Mouse (Mus musculus) megakaryocyte-erythroid progenitor cell, adult 5-6 weeks (primary cell): Measurements from ENCODE around the gene Rab34. TPM values are rescaled to one million over a fixed set of nuclear protein-coding genes. Genes with fewer than 3 reads are reported as not detected.
"Not testable (repeated sequence)": the region's sequence is repeated elsewhere in the genome, so short reads cannot be mapped to it uniquely, and the experiment has no call there.

Experiments
- ATAC-seq: replicated peaks from 2 replicates; pipeline ENCODE4 v1.8.0; 2016; ENCODE audit warnings: mild to moderate bottlenecking, inconsistent platforms; ENCODE audit not compliant: severe bottlenecking, poor library complexity, low FRiP score, low TSS enrichment
- total RNA-seq, 2 experiments: library from RNA; stranded (forward) in 1 of 2; stranded (reverse) in 1 of 2; fragments of 200-1000, 215-1000 nt in 1 of 2; fragments of >200 nt in 1 of 2; fragmentation: Nextera tagmentation in 1 of 2; gene quantifications; 2 replicates each; pipeline ENCODE4 v1.2.3; 2014 to 2017

The Rab34 gene
- total RNA-seq, 2 experiments from 2014 or later: 4.8 TPM; not detected in 1

- ATAC-seq: peak; percentile 64
Measured at GRCm38 (mm10) chr11:78177903-78178858, 10.0 kb upstream of the Rab34 start.

DNA sequence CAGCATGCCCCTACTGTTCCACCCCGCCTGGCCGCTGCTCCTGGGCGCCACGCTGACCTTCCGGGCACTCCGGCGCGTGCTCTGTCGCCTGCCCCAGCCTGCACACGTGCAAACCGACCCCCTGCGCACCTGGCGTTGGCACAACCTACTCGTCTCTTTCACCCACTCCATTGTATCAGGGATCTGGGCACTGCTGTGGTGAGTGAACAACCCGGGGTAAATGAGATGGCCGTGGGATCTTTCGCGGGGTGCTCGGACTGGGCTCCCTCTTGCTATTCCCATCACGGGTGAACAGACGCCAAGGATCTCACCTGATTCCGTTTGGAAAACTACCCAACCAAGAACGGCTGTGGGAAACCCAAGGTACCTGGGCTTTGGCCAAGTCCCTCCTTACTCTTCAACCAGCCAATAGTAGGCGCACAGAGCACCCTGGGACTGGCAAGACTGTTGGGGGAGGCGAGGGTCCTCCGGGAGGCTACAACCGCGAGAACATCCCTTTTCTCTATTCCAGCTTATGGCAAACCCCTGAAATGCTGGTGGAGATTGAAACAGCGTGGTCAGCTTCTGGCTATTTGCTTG, 9.3 kb upstream of the Rab34 start:
- ATAC-seq: no peak

GRCm38 (mm10) chr11:78179438-78179999, 8.7 kb upstream of the Rab34 start:
- no peak for ATAC-seq

DNA sequence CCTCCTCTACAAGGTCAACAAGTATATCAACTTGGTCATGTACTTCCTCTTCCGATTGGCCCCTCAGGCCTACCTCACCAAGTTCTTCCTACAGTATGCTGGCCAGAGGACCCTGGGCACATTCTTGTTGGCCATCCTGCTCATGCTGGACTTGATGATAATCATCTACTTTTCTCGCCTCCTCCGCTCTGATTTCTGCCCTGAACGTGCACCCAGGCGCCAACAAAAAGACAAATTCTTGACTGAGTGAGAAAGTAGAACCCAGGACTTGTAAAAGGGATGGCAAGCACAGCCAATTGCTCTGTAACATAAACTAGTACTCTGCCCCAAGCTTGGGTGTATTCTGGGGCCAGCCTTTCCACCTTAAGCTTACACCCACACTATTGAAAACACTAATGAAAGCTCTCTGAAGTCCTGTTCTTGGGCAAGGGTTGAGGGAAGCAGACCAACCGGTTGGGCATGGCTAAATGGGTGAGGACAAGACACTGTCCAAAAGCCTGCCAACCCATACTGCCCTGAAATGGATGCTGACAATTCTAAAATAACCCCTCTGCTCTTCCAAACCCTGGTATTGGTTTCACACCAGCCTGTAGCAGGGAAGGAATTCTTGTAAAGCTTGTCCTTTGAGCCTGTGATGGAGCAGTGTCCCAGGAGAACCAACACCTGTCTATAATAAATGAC, 8.0 kb upstream of the Rab34 start:
- no peak for ATAC-seq

GRCm38 (mm10) chr11:78181830-78182357, 6.3 kb upstream of the Rab34 start:
- ATAC-seq: no peak

DNA sequence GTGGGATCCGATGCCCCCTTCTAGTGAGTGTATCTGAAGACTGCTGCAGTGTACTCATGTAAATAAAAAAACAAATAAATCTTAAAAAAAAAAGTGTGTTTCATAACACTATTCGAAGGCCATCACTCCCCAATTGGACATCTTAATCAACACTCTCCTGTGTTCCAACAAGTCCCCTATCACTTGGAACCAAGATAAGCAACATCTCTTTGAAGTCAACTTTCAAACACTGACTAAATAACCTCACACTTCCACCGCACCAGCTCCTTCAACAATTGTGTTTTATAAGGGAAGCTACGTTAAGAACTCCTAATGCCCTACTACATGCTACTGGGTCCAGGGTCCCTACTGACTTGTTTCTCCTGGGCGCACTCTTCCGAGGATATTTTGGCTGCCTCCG, 5.8 kb upstream of the Rab34 start:
- ATAC-seq: no peak

GRCm38 (mm10) chr11:78182961-78183844, 5.0 kb upstream of the Rab34 start, which contains the start of gene Rpl23a:
Gene Rpl23a, minus strand, starts transcription at chr11:78183584.
- ATAC-seq: peak; percentile 75

- ATAC-seq: no peak
Measured at GRCm38 (mm10) chr11:78183884-78184514, 4.2 kb upstream of the Rab34 start.

GRCm38 (mm10) chr11:78184702-78185101, 3.5 kb upstream of the Rab34 start:
- ATAC-seq: not testable (repeated sequence)

GRCm38 (mm10) chr11:78189234-78190040, 1.2 kb downstream of the Rab34 start:
- ATAC-seq: peak; percentile 41; the same call in 1 of the 2 replicates

DNA sequence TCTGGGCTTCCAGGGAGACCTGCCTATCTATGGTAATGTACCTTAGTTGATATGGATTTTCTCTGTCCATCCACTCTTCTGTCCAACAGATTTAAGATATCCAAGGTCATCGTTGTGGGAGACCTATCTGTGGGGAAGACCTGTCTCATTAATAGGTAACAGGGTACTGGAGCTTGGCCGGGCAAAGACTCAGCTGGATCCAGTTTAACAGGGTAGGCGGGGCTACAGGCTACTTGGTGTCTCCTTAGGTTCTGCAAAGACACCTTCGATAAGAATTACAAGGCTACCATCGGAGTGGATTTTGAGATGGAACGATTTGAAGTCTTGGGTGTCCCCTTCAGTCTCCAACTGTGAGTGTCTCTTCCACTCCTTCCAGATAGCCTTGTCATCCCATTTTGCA, 1.8 kb downstream of the Rab34 start:
- no peak for ATAC-seq

DNA sequence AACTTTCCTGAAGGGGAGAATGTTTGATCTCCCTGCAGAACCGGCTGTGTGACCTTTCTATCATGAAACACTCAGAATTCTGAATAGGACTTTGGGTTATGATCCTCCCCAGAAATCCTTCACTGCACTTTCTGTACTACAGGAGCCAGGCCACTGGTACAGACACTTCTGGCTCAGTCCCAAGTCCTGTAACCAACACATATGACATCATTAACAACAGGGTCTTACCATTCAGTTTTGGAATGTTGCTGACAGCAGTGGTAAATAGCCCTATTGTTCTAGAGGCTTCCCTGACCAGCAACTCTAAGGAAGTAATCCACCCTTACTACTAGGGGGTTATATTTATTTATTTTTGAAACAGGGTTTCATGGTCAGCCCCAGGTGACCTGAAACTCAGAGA, 4.9 kb downstream of the Rab34 start, which contains the start of gene Proca1:
TSS of gene Proca1 (plus strand) at position 280 of the 400 bp plus-strand sequence.
- ATAC-seq: no peak

DNA sequence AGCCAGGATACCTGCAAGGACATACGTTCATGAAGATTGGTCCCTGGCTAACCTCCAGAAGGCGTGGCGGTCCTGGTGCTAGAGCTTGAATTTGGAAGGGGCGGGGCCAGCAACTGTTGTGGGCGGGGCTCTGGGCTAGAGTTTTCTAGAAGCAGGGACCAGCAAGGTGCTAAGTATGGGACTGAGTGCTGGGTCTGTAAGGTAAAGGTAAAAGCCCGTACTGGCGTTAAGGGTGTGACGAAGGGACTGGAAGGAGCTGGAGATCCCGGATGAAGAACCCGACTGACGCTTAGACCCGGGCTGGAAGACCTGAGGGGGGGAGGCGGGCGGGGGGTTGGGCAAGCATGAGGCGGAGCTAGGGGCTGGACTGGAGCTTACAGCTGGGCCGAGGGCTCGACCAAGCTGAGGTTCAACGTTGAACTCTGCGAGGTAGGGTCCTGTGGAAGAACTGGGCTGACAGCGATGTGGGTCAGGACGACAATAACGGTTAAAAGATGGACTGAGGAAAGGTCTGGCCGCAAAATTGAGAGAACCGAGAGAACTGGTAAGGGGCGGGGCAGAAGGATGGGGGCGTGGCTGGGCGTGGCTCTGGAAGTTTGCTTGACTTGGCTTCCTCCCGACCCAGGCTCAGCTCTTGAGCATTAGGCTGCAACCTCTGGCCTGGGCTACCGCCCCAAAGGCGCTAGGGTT, 6.3 kb downstream of the Rab34 start:
- peak; percentile 93 for ATAC-seq

DNA sequence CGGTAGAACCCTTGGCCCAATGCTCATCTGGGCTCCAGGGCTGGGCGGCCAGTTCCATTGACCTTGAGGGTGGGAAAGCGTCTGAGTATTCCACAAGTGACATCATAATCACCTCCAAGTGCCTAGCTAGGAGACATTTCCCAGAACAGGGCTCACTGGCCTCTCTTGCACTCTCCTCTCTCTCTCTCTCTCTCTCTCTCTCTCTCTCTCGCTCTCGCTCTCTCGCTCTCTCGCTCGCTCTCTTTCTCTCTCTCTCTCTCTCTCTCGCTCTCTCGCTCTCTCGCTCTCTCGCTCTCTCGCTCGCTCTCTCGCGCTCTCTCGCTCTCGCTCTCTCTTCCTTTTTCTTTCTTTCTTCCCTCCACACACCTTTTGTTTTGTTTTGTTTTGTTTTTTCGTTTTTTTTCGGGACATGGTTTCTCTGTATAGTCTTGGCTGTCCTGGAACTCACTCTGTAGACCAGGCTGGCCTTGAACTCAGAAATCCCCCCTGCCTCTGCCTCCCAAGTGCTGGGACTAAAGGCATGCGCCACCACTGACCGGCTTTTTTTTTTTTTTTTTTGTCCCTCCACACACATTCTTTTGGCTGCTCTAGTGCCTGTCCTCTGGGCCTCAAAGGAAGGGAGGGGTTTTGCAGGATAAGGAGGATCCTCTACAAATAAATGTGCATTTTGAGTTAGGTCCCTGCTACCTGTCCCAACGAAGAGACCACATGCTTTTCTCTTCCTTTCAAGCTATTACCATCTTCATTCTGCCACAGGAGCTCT, 7.1 kb downstream of the Rab34 start:
- ATAC-seq: no peak

DNA sequence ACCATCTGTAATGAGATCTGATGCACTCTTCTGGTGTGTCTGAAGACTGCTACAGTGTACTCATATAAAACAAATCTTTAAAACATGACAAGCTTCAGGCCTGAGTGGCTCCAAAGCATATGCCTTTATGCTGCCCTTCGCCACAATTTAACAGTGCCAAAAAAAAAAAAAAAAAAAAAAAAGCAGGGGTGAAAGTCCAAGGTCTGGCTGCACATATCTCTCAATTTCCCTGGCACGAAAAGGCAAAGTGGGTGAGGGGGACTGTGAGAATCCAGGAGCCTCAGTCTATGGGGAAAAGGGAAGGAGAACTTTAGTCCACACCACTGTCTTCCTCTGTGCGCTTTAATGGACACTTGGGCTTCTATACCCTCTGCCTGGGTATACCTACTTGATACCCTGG, 14.1 kb downstream of the Rab34 start:
- no peak for ATAC-seq

GRCm38 (mm10) chr11:78204287-78204686, 16.1 kb downstream of the Rab34 start:
- ATAC-seq: no peak
